Mouse (Mus musculus) MEL (cell line): ENCODE measurements around the gene Man1b1.

Experiments used
- CHD2 ChIP-seq: IDR thresholded peaks from 2 replicates; pipeline ENCODE4 v1.6.1; 2011; ENCODE audit warnings: low read length, improper control_type of control experiment
- CTCF ChIP-seq, 3 experiments: IDR thresholded peaks in 2 of 3; conservative IDR thresholded peaks in 1 of 3; 2 replicates each; pipeline ENCODE4 v1.5.1; 2011 to 2012; ENCODE audit warnings: low read length in 3 of 3, low read depth in 2 of 3, mild to moderate bottlenecking in 2 of 3, improper control_type of control experiment in 1 of 3, inconsistent platforms in 1 of 3, mixed read lengths in 1 of 3, moderate library complexity in 1 of 3; ENCODE audit not compliant: control insufficient read depth in 1 of 3, insufficient read depth in 1 of 3, poor library complexity in 1 of 3, severe bottlenecking in 1 of 3
- EP300 ChIP-seq, 2 experiments: IDR thresholded peaks; 2 replicates each; pipeline ENCODE4 v1.6.1; 2011; ENCODE audit warnings: improper control_type of control experiment in 2 of 2, low read length in 2 of 2, low read depth in 1 of 2, mild to moderate bottlenecking in 1 of 2
- GATA1 ChIP-seq: IDR thresholded peaks from 2 replicates; pipeline ENCODE4 v1.6.1; 2011; ENCODE audit warnings: low read depth, low read length, improper control_type of control experiment
- MAZ ChIP-seq: IDR thresholded peaks from 2 replicates; pipeline ENCODE4 v1.6.1; 2012; ENCODE audit warnings: low read depth, mild to moderate bottlenecking, inconsistent platforms, low read length, improper control_type of control experiment
- MEF2A ChIP-seq: IDR thresholded peaks from 2 replicates; pipeline ENCODE4 v1.6.1; 2014; ENCODE audit warnings: low read depth, mild to moderate bottlenecking, inconsistent platforms, low read length, improper control_type of control experiment; ENCODE audit not compliant: poor library complexity, insufficient replicate concordance, severe bottlenecking; ENCODE audit errors: extremely low read depth
- POLR2A ChIP-seq, 2 experiments: IDR thresholded peaks; 2 replicates each; pipeline ENCODE4 v1.6.1; 2011 to 2012; ENCODE audit warnings: low read length in 2 of 2, mild to moderate bottlenecking in 2 of 2, control low read depth in 1 of 2, improper control_type of control experiment in 1 of 2, low read depth in 1 of 2, moderate library complexity in 1 of 2; ENCODE audit not compliant: control insufficient read depth in 1 of 2, insufficient read depth in 1 of 2, poor library complexity in 1 of 2
- POLR2AphosphoS2 ChIP-seq: IDR thresholded peaks from 2 replicates; pipeline ENCODE4 v1.6.1; 2011; ENCODE audit warnings: low read length, improper control_type of control experiment
- TCF12 ChIP-seq: IDR thresholded peaks from 2 replicates; pipeline ENCODE4 v1.6.1; 2014; ENCODE audit warnings: low read depth, mild to moderate bottlenecking, inconsistent platforms, low read length, improper control_type of control experiment, moderate library complexity
- USF1 ChIP-seq: IDR thresholded peaks from 2 replicates; pipeline ENCODE4 v1.6.1; 2014; ENCODE audit warnings: low read depth, mild to moderate bottlenecking, inconsistent platforms, low read length, improper control_type of control experiment, moderate library complexity
- USF2 ChIP-seq, 2 experiments: IDR thresholded peaks; 2 replicates each; pipeline ENCODE4 v1.6.1; 2011 to 2012; ENCODE audit warnings: improper control_type of control experiment in 2 of 2, low read length in 2 of 2, borderline replicate concordance in 1 of 2, inconsistent platforms in 1 of 2, low read depth in 1 of 2, mild to moderate bottlenecking in 1 of 2; ENCODE audit not compliant: insufficient read depth in 1 of 2
- ZKSCAN1 ChIP-seq: IDR thresholded peaks from 2 replicates; pipeline ENCODE4 v1.6.1; 2012; ENCODE audit warnings: low read depth, mild to moderate bottlenecking, inconsistent platforms, low read length, improper control_type of control experiment, moderate library complexity

- no peak for TF ChIP-seq GATA1
- TF ChIP-seq EP300 (IDR thresholded peaks at IDR 0.05; ENCODE audit: low read depth in 1 of 2, low read length in 2 of 2): no peak
- TF ChIP-seq MAZ: no peak
- TF ChIP-seq CTCF (IDR thresholded peaks at IDR 0.05 in 2 of 3, conservative IDR thresholded peaks at IDR 0.05 in 1 of 3; ENCODE audit: control insufficient read depth in 1 of 3, insufficient read depth in 1 of 3, low read depth in 2 of 3, low read length in 3 of 3, poor library complexity in 1 of 3, severe bottlenecking in 1 of 3): no peak
- no peak for TF ChIP-seq CHD2
- no peak for TF ChIP-seq USF1
- no peak for TF ChIP-seq TCF12
- TF ChIP-seq POLR2AphosphoS2: no peak
- no peak for TF ChIP-seq USF2 (IDR thresholded peaks at IDR 0.05; ENCODE audit: borderline replicate concordance in 1 of 2, insufficient read depth in 1 of 2, low read depth in 1 of 2, low read length in 2 of 2)
- TF ChIP-seq POLR2A (IDR thresholded peaks at IDR 0.05; ENCODE audit: control insufficient read depth in 1 of 2, insufficient read depth in 1 of 2, low read depth in 1 of 2, low read length in 2 of 2, poor library complexity in 1 of 2): no peak
- TF ChIP-seq ZKSCAN1: no peak
- no peak for TF ChIP-seq MEF2A
These were observed 52.4 kb downstream of the Man1b1 start for GRCm38 (mm10) chr2:25384492-25384891.
